Mouse (Mus musculus): ENCODE data around the gene Xrn1.

GRCm38 (mm10) chr9:95932855-95933254 lies 21.7 kb upstream of the Xrn1 start:
- TF ChIP-seq TAL1 (conservative IDR thresholded peaks at IDR 0.05; ENCODE audit: low read depth, low read length) (no peak), CTCF (IDR thresholded peaks at IDR 0.05; ENCODE audit: low read depth, low read length) (no peak), GATA1 (IDR thresholded peaks at IDR 0.05; ENCODE audit: borderline replicate concordance, low read length) (no peak), POLR2AphosphoS5 (IDR thresholded peaks at IDR 0.05; ENCODE audit: insufficient replicate concordance, low read depth, low read length) (no peak), GATA2 (IDR thresholded peaks at IDR 0.05; ENCODE audit: borderline replicate concordance, low read depth, low read length) (no peak)

All from G1E (cell line).